Mouse (Mus musculus): ENCODE data around the gene Slc38a10. TPM values are rescaled to one million over a fixed set of nuclear protein-coding genes. Genes with fewer than 3 reads are reported as not detected.

The Slc38a10 gene
- polyA plus RNA-seq, 1 experiment, result 81.9 TPM

DNA sequence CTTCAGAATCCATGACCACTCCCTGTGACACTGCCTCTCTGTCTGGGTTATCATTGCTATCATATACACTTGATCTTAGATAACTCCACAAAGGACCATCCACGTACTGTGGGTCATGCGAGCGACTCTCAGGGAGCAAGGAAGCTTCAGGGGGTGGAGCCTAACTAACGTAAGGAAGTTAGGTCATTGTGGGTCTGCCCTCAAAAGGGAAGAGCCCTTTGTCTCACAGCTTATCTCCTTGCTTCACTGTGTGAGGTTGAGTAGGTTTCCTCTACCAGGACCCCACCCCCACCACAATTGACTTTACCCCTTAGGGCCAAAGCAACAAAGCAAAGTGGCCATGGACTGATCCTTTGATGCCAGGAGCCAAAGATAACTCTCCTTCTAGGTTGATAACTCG, 7.7 kb upstream of the Slc38a10 start:
- no peaks in the 10 kb centered on the region for H3K4me1 ChIP-seq (ENCODE audit: control insufficient read depth, insufficient read depth, insufficient read length)
- TF ChIP-seq POLR2A (IDR thresholded peaks at IDR 0.05; ENCODE audit: low read depth, low read length) (no peak), CTCF (IDR thresholded peaks at IDR 0.05; ENCODE audit: extremely low read depth, insufficient read depth, insufficient read length, insufficient replicate concordance) (no peak)
- no peaks in the 10 kb centered on the region for H3K27me3 ChIP-seq (ENCODE audit: control insufficient read depth, insufficient read depth, low read length)
- no peak for DNase-seq (ENCODE audit: low read depth in 1 of 2, low spot score in 2 of 2)
- H3K27ac ChIP-seq (ENCODE audit: insufficient read depth, low read length), result no peak overlapping the region
- H3K4me3 ChIP-seq (ENCODE audit: extremely low read depth, insufficient read depth, insufficient read length), result no peak overlapping the region
- WGBS, result 26% methylated on average over 5 of the region's 5 CpGs
- no peaks in the 10 kb centered on the region for H3K36me3 ChIP-seq (ENCODE audit: control insufficient read depth, insufficient read depth, low read length)

GRCm38 (mm10) chr11:120150440-120151112, 570 bp downstream of the Slc38a10 start:
- under 1% methylated on average over 44 of the region's 44 CpGs for WGBS
- TF ChIP-seq POLR2A (IDR thresholded peaks at IDR 0.05; ENCODE audit: low read depth, low read length) (no peak), CTCF (IDR thresholded peaks at IDR 0.05; ENCODE audit: extremely low read depth, insufficient read depth, insufficient read length, insufficient replicate concordance) (no peak)

GRCm38 (mm10) chr11:120149510-120150200, 1.5 kb downstream of the Slc38a10 start:
- H3K4me3 ChIP-seq (ENCODE audit: extremely low read depth, insufficient read depth, insufficient read length), result 0 out of 2 replicates have a peak overlapping the region, but pooled peaks have one; percentile 6
- WGBS, result 29% methylated on average over 6 of the region's 6 CpGs
- H3K36me3 ChIP-seq (ENCODE audit: control insufficient read depth, insufficient read depth, low read length), result peaks cover 6% of the 10 kb centered on the region

More at GRCm38 (mm10) chr11:120150440-120151112, 570 bp downstream of the Slc38a10 start:
- H3K27me3 ChIP-seq (ENCODE audit: control insufficient read depth, insufficient read depth, low read length), result no peaks in the 10 kb centered on the region
- peak overlapping the region; percentile 71 for H3K27ac ChIP-seq (ENCODE audit: insufficient read depth, low read length)
- peaks cover 5% of the 10 kb centered on the region; the same call in 1 of the 2 replicates for H3K4me1 ChIP-seq (ENCODE audit: control insufficient read depth, insufficient read depth, insufficient read length)
- peak overlapping the region; percentile 82 for H3K4me3 ChIP-seq (ENCODE audit: extremely low read depth, insufficient read depth, insufficient read length)
- H3K36me3 ChIP-seq (ENCODE audit: control insufficient read depth, insufficient read depth, low read length), result no peaks in the 10 kb centered on the region; the same call in 1 of the 2 replicates
- DNase-seq (ENCODE audit: low read depth in 1 of 2, low spot score in 2 of 2), result no peak

DNA sequence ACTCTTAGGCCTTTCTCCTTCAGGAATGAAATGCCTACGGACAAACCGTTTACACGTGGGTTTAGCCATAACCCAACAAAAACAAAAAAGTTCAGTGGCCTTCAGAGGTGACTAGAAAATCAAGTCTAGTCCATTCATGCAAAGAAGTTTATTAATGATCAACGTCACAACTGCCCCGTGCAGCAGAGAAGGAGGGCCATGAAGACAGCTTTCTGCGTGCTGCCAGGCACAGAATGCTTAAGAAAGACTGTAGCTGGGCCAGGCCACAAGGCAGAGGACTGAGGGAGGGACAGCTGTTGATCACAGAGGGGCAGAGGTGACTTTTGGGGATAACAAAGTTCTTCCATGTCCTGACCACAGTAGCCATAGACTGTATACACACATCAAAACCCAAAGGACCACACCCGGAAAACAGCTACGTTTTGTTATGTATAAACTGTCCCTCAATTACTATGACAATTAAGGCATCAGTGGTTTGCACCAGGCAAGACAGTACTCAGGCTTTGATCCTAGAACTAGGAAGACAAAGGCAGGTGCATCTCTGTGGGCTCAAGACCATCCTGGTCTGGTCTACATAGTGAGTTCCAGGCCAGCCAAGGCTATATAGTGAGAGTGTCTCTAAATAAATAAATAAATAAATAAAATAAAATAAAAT, 2.8 kb downstream of the Slc38a10 start:
- no peak overlapping the region for H3K4me3 ChIP-seq (ENCODE audit: extremely low read depth, insufficient read depth, insufficient read length)
- no peak for DNase-seq (ENCODE audit: low read depth in 1 of 2, low spot score in 2 of 2)
- no peak overlapping the region for H3K27ac ChIP-seq (ENCODE audit: insufficient read depth, low read length)
- peaks cover 6% of the 10 kb centered on the region for H3K36me3 ChIP-seq (ENCODE audit: control insufficient read depth, insufficient read depth, low read length)
- 92% methylated on average over 8 of the region's 8 CpGs for WGBS
- TF ChIP-seq CTCF (IDR thresholded peaks at IDR 0.05; ENCODE audit: extremely low read depth, insufficient read depth, insufficient read length, insufficient replicate concordance), result no peak
- TF ChIP-seq POLR2A (IDR thresholded peaks at IDR 0.05; ENCODE audit: low read depth, low read length), result no peak
- peaks cover 10% of the 10 kb centered on the region; the same call in 1 of the 2 replicates for H3K4me1 ChIP-seq (ENCODE audit: control insufficient read depth, insufficient read depth, insufficient read length)
- no peaks in the 10 kb centered on the region for H3K27me3 ChIP-seq (ENCODE audit: control insufficient read depth, insufficient read depth, low read length)

More at GRCm38 (mm10) chr11:120149510-120150200, 1.5 kb downstream of the Slc38a10 start:
- Histone ChIP-seq H3K27ac (ENCODE audit: insufficient read depth, low read length) (no peak overlapping the region), H3K4me1 (ENCODE audit: control insufficient read depth, insufficient read depth, insufficient read length) (peaks cover 5% of the 10 kb centered on the region; the same call in 1 of the 2 replicates), H3K27me3 (ENCODE audit: control insufficient read depth, insufficient read depth, low read length) (no peaks in the 10 kb centered on the region)
- TF ChIP-seq CTCF (IDR thresholded peaks at IDR 0.05; ENCODE audit: extremely low read depth, insufficient read depth, insufficient read length, insufficient replicate concordance), result no peak
- DNase-seq (ENCODE audit: low read depth in 1 of 2, low spot score in 2 of 2), result no peak

DNA sequence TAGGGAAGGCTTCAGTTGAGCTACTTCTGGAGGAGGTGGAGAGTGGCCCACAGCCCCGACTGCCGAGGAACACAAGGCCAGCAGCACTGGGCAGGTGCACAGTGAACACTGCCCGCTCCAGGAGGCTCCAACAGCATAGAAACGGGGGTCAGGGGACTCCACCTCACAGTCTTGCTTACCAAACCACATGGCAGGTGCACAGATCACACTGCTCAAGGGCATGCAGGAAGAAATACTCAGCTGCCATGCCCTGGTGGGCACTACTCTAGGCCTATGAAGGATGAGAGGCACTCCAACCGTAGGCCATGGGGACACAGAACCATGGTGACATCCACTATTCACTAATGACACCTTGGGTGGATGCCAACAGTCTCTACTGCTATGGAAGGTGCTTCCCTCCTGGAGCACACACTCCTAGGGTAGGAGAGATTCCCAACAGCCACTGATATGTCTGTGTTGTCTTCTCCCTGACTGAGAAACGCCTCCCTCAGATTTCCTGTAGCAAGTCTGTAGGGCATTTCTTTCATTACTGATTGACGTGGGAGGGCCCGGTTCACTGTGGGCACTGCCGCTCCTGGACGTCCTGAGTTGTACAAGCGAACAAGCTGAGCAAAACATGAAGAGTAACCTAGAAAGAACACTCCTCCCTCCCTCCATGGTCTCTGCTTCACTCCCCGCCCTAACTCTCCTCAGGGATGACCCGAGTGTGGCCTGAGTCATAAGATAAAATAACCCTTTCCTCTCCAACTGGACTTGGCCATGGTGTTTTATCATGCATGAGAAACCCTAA, 7.2 kb downstream of the Slc38a10 start:
- no peak for DNase-seq (ENCODE audit: low read depth in 1 of 2, low spot score in 2 of 2)
- Histone ChIP-seq H3K36me3 (ENCODE audit: control insufficient read depth, insufficient read depth, low read length) (peaks cover 18% of the 10 kb centered on the region), H3K27me3 (ENCODE audit: control insufficient read depth, insufficient read depth, low read length) (no peaks in the 10 kb centered on the region), H3K4me3 (ENCODE audit: extremely low read depth, insufficient read depth, insufficient read length) (no peak overlapping the region), H3K27ac (ENCODE audit: insufficient read depth, low read length) (no peak overlapping the region), H3K4me1 (ENCODE audit: control insufficient read depth, insufficient read depth, insufficient read length) (peaks cover 9% of the 10 kb centered on the region; the same call in 1 of the 2 replicates)
- TF ChIP-seq CTCF (IDR thresholded peaks at IDR 0.05; ENCODE audit: extremely low read depth, insufficient read depth, insufficient read length, insufficient replicate concordance) (no peak), POLR2A (IDR thresholded peaks at IDR 0.05; ENCODE audit: low read depth, low read length) (no peak)
- WGBS, result 76% methylated on average over 13 of the region's 13 CpGs

- peak in 1 of 2 experiments; percentile 32 for DNase-seq (ENCODE audit: low read depth in 1 of 2, low spot score in 2 of 2)
- no peak overlapping the region for H3K4me3 ChIP-seq (ENCODE audit: extremely low read depth, insufficient read depth, insufficient read length)
- peaks cover 9% of the 10 kb centered on the region; the same call in 1 of the 2 replicates for H3K4me1 ChIP-seq (ENCODE audit: control insufficient read depth, insufficient read depth, insufficient read length)
- 23% methylated on average over 3 of the region's 3 CpGs for WGBS
- TF ChIP-seq POLR2A (IDR thresholded peaks at IDR 0.05; ENCODE audit: low read depth, low read length) (no peak), CTCF (IDR thresholded peaks at IDR 0.05; ENCODE audit: extremely low read depth, insufficient read depth, insufficient read length, insufficient replicate concordance) (no peak)
- peaks cover 23% of the 10 kb centered on the region for H3K36me3 ChIP-seq (ENCODE audit: control insufficient read depth, insufficient read depth, low read length)
- H3K27me3 ChIP-seq (ENCODE audit: control insufficient read depth, insufficient read depth, low read length), result no peaks in the 10 kb centered on the region
- no peak overlapping the region for H3K27ac ChIP-seq (ENCODE audit: insufficient read depth, low read length)
Measured at GRCm38 (mm10) chr11:120142601-120143051, 8.5 kb downstream of the Slc38a10 start.
